12 mouse cellular contexts compared by ENCODE assay signal in the genomic region with DNA sequence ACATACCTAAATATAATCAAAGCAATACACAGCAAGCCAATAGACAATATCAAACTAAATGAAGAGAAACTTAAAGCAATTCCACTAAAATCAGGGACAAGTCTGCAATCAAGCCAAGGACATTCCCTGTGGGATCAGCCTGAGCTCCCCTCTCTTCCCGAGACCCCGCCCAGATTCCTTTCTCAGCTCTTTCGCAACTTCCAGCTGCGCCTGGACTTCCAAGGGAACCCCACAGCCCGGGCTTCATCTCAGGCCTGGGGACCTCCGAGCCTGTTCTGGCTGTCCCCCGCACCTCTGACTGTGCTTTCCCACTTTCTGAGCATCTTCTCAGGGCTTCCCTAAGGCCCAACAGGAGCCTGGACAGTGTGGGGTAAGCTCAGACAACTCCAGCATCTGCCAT. TPM values are rescaled to one million over a fixed set of nuclear protein-coding genes. Genes with fewer than 3 reads are reported as not detected.
A peak's percentile ranks its signal among the peaks of the same experiment; 100 is the strongest.
DNase-seq lines count a peak whose midpoint lies in the region; ATAC-seq lines count a peak whose summit lies in the region.
"Had no signal": no experiment of that assay in that cellular context is flagged by ENCODE, and none has a peak within 500 bp of the region (broad histone marks: within the 10 kb centered on the region; RNA-seq: fewer than 3 reads in every experiment).

Gene Ms4a4d, plus strand, starts transcription at position 209 of the 400 bp plus-strand sequence.

- H3K9me3 ChIP-seq in kidney, embryonic 16.5 days (ENCODE audit: low read length) = no peaks in the 10 kb centered on the region
- H3K9me3 ChIP-seq: liver, embryonic 13.5 days had no signal

- H3K9ac ChIP-seq in kidney, embryonic 16.5 days (replicated peaks; ENCODE audit: low read length) = no peak within 1 kb of the TSS
- H3K9ac ChIP-seq: liver, embryonic 13.5 days had no signal

- no peak within 1 kb of the TSS for H3K27ac ChIP-seq in kidney, embryonic 16.5 days (ENCODE audit: low read length)
- H3K27ac ChIP-seq: liver, embryonic 13.5 days had no signal

- no peak within 1 kb of the TSS for H3K4me2 ChIP-seq in kidney, embryonic 16.5 days (replicated peaks; ENCODE audit: low read depth, low read length)
- H3K4me2 ChIP-seq: liver, embryonic 13.5 days had no signal

- H3K4me1 ChIP-seq in kidney, embryonic 16.5 days (ENCODE audit: insufficient read depth, low read length) = no peaks in the 10 kb centered on the region

- H3K27me3 ChIP-seq in kidney, embryonic 16.5 days (ENCODE audit: insufficient read depth, low read length) = no peaks in the 10 kb centered on the region
- H3K27me3 ChIP-seq: liver, embryonic 13.5 days had no signal

- WGBS in kidney, embryonic 16.5 days = 12% methylated on average over 7 of the region's 7 CpGs

- DNase-seq in 3T3-L1 (ENCODE audit: low read depth, low spot score) = peak; percentile 16
- peak; percentile 58 for DNase-seq in ES-CJ7 (ENCODE audit: low read depth, low spot score)
- peak; percentile 29 to 67 for DNase-seq in gastrocnemius, postnatal 36 days
- DNase-seq in lung, postnatal 10 days = peak; percentile 56
- DNase-seq in left cerebral cortex, adult 9 months (ENCODE audit: low spot score in 2 of 2) = no peak
- no peak for DNase-seq in spleen, postnatal 14 days (ENCODE audit: low spot score in 2 of 2)
- DNase-seq: kidney, adult 8-10 months; liver, embryonic 13.5 days; thymus, adult 18-20 months had no signal

- H3K36me3 ChIP-seq in kidney, embryonic 16.5 days (ENCODE audit: insufficient read depth, low read length) = no peaks in the 10 kb centered on the region
- H3K36me3 ChIP-seq: liver, embryonic 13.5 days had no signal

- H3K4me3 ChIP-seq in kidney, embryonic 16.5 days (ENCODE audit: low read length) = no peak within 1 kb of the TSS
- H3K4me3 ChIP-seq: liver, embryonic 13.5 days had no signal

- intact Hi-C loops in gastrocnemius, postnatal 36 days (cut with DNase I) = no loop called here

- ATAC-seq in kidney, embryonic 16.5 days (ENCODE audit: low FRiP score, low TSS enrichment) = no peak

RNA-seq across cellular contexts. Expression of gene Ms4a4d, which starts in this region (rescaled TPM):
- 1 to 10 TPM; 4.0 to 4.6 TPM for total RNA-seq in gastrocnemius, postnatal 36 days (2021)
- polyA plus RNA-seq in kidney, embryonic 16.5 days (2015; fragmentation: Nextera tagmentation; extraction: Ambion mirVana) = 0.17 and 0.19 TPM in 2 replicates
- polyA plus RNA-seq: cortical plate, adult 2 months; frontal cortex, adult 2 months had no signal

Comparison
In these comparisons a context has a peak if more than half of its experiments do, and no peak if none do; other contexts are left out.
1. DNase-seq: peak in 3T3-L1 (single experiment), ES-CJ7 (single experiment), gastrocnemius, postnatal 36 days (2 of 2) and lung, postnatal 10 days (single experiment); none in left cerebral cortex, adult 9 months (0 of 2) and spleen, postnatal 14 days (0 of 2).